Mouse (Mus musculus) heart, postnatal 4 days (tissue): ENCODE measurements around the gene Lelp1. TPM values are rescaled to one million over a fixed set of nuclear protein-coding genes. Genes with fewer than 3 reads are reported as not detected.

Experiments
- DNase-seq: peaks from one replicate; pipeline ENCODE4 v3.0.0; 2021
- total RNA-seq, 2 experiments: library from RNA; stranded (reverse); gene quantifications; 2 replicates each; pipeline ENCODE4 v1.2.3; 2021

The Lelp1 gene
- not detected for total RNA-seq

- no peak for DNase-seq
Observed at GRCm38 (mm10) chr3:92142644-92143043, at the start of gene Lelp1. TSS of gene Lelp1 (minus strand) at chr3:92142744.

- DNase-seq: no peak
Observed at GRCm38 (mm10) chr3:92176880-92177279, 34.3 kb upstream of the Lelp1 start.

- DNase-seq: no peak
Observed at GRCm38 (mm10) chr3:92169847-92170246, 27.3 kb upstream of the Lelp1 start.

GRCm38 (mm10) chr3:92153322-92153721, 10.8 kb upstream of the Lelp1 start:
- peak; percentile 38 for DNase-seq

- DNase-seq: peak; percentile 36
Observed at GRCm38 (mm10) chr3:92150631-92151277, 8.2 kb upstream of the Lelp1 start.

- DNase-seq: no peak
Observed at GRCm38 (mm10) chr3:92147913-92148312, 5.4 kb upstream of the Lelp1 start.

GRCm38 (mm10) chr3:92147420-92147819, 4.9 kb upstream of the Lelp1 start:
- no peak for DNase-seq

- no peak for DNase-seq
Observed at GRCm38 (mm10) chr3:92123847-92124246, 18.7 kb downstream of the Lelp1 start, which contains the start of gene Prr9. TSS of gene Prr9 (minus strand) at chr3:92123947.

GRCm38 (mm10) chr3:92120902-92121301, 21.6 kb downstream of the Lelp1 start:
- no peak for DNase-seq

- no peak for DNase-seq
Observed at GRCm38 (mm10) chr3:92117930-92118329, 24.6 kb downstream of the Lelp1 start.

- no peak for DNase-seq
Observed at GRCm38 (mm10) chr3:92111526-92111925, 31.0 kb downstream of the Lelp1 start.

- no peak for DNase-seq
Observed at GRCm38 (mm10) chr3:92110790-92111189, 31.8 kb downstream of the Lelp1 start.

- peak; percentile 36 for DNase-seq
Observed at GRCm38 (mm10) chr3:92106582-92106981, 36.0 kb downstream of the Lelp1 start.

Other genes starting within 250 kb of the Lelp1 start
- not detected for gene Pglyrp3, start 128.2 kb downstream of the Lelp1 start, total RNA-seq
- gene Lor, start 59.6 kb downstream of the Lelp1 start, total RNA-seq: under 1 TPM in 1 of 2 experiments, not detected in 1; 0.19 TPM
- gene Prr9, start 18.8 kb downstream of the Lelp1 start, total RNA-seq: not detected
- gene Sprr2a1, start 73.1 kb upstream of the Lelp1 start, total RNA-seq: under 1 TPM in 1 of 2 experiments, not detected in 1; 0.19 TPM
- gene Sprr2a2, start 73.2 kb upstream of the Lelp1 start, total RNA-seq: 1 to 10 TPM; 4.0 to 5.1 TPM
- gene Sprr2a3, start 142.7 kb upstream of the Lelp1 start, total RNA-seq: not detected
- gene Sprr2b, start 173.9 kb upstream of the Lelp1 start, total RNA-seq: not detected
- gene Sprr2d, start 196.4 kb upstream of the Lelp1 start, total RNA-seq: not detected
- not detected for gene Sprr2e, start 209.4 kb upstream of the Lelp1 start, total RNA-seq
- not detected for gene Sprr2f, start 222.4 kb upstream of the Lelp1 start, total RNA-seq
- not detected for gene Sprr2h, start 242.9 kb upstream of the Lelp1 start, total RNA-seq